Mouse (Mus musculus) midbrain, embryonic 16.5 days (tissue): ENCODE data around the gene Chek2. TPM values are rescaled to one million over a fixed set of nuclear protein-coding genes. Genes with fewer than 3 reads are reported as not detected.
"Not testable (repeated sequence)": the region's sequence is repeated elsewhere in the genome, so short reads cannot be mapped to it uniquely, and the experiment has no call there.

Experiments used
- ATAC-seq: fragments of 200-750 bp; cut with Nextera tagmentation; 2 replicates; pipeline ENCODE4 v1.8.0; 2017; ENCODE audit warnings: moderate TSS enrichment
- H3K27ac ChIP-seq: fragments of 300-500 bp; sonication (generic); 2 replicates; pipeline ENCODE4 v1.5.1; 2014; ENCODE audit warnings: mild to moderate bottlenecking, low read length, mixed read lengths
- H3K27me3 ChIP-seq: fragments of 300-500 bp; sonication (generic); 2 replicates; pipeline ENCODE4 v1.6.1; 2014; ENCODE audit warnings: low read depth, low read length, mixed read lengths; ENCODE audit not compliant: control insufficient read depth, insufficient read depth
- H3K36me3 ChIP-seq: fragments of 300-500 bp; sonication (generic); 2 replicates; pipeline ENCODE4 v1.6.1; 2014; ENCODE audit warnings: mild to moderate bottlenecking, low read length, moderate library complexity, mixed read lengths; ENCODE audit not compliant: control insufficient read depth, insufficient read depth
- H3K4me1 ChIP-seq: fragments of 300-500 bp; sonication (generic); 2 replicates; pipeline ENCODE4 v1.6.1; 2014; ENCODE audit warnings: mild to moderate bottlenecking, low read length, mixed read lengths; ENCODE audit not compliant: control insufficient read depth, insufficient read depth
- H3K4me2 ChIP-seq: fragments of 300-500 bp; sonication (generic); 2 replicates; pipeline ENCODE4 v1.6.1; 2014; ENCODE audit warnings: mild to moderate bottlenecking, low read length, mixed read lengths
- H3K4me3 ChIP-seq: fragments of 300-500 bp; sonication (generic); 2 replicates; pipeline ENCODE4 v1.5.1; 2014; ENCODE audit warnings: low read depth, mild to moderate bottlenecking, low read length, moderate library complexity, mixed read lengths
- H3K9ac ChIP-seq: fragments of 300-500 bp; sonication (generic); 2 replicates; pipeline ENCODE4 v1.6.1; 2014; ENCODE audit warnings: low read depth, low read length, mixed read lengths
- H3K9me3 ChIP-seq: fragments of 300-500 bp; sonication (generic); replicated peaks from 2 replicates; pipeline ENCODE4 v1.6.1; 2014; ENCODE audit warnings: mild to moderate bottlenecking, low read length, mixed read lengths; ENCODE audit not compliant: control insufficient read depth, poor library complexity, severe bottlenecking
- WGBS: fragments of 180-500 bp; shearing (Covaris S2); extraction: QIAGEN DNeasy Blood & Tissue Kit; methylation state at CpG from one replicate; pipeline ENCODE4 v1.1.7; 2014; 5-methylcytosine and 5-hydroxymethylcytosine counted together
- polyA plus RNA-seq: library from polyadenylated mRNA; unstranded; fragments of >200 nt; fragmentation: Nextera tagmentation; extraction: Ambion mirVana; gene quantifications from 2 replicates; pipeline ENCODE4 v1.2.1, GENCODE M21; 2015

Gene Chek2
- polyA plus RNA-seq, 1 experiment from 2014 or later, result 4.5 TPM

DNA sequence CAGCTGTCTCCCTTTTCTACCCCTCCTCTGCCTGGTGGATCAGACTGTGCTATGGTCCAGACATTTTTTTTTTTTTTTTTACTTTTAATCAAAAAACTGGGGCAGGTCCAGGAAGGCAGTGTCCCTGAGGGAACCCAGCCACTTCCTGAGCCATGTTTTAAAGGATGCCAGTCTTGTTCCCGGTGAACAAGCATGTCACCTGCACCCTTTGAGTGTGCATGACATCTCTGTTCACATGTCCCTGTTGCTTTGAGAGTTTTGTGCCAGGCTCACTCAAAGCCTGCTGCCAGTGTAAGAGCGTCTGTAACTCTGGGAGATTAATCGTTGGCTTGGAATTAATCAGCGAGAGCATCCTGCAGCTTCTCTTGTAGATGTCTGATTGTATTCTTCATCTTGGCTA, 28.7 kb downstream of the Chek2 start:
- no peak overlapping the region for H3K9ac ChIP-seq
- no peak overlapping the region for H3K4me3 ChIP-seq
- no peaks in the 10 kb centered on the region for H3K9me3 ChIP-seq
- WGBS, result 31% methylated on average over 4 of the region's 4 CpGs
- ATAC-seq, result peak; percentile 56
- no peaks in the 10 kb centered on the region for H3K36me3 ChIP-seq
- no peak overlapping the region for H3K4me2 ChIP-seq
- peak overlapping the region; percentile 23; the same call in 1 of the 2 replicates for H3K27ac ChIP-seq
- H3K4me1 ChIP-seq, result peaks cover 30% of the 10 kb centered on the region
- H3K27me3 ChIP-seq, result no peaks in the 10 kb centered on the region

GRCm38 (mm10) chr5:110869242-110869669, 29.5 kb downstream of the Chek2 start:
- Histone ChIP-seq H3K27ac (peak overlapping the region; percentile 53; the same call in 1 of the 2 replicates), H3K36me3 (no peaks in the 10 kb centered on the region), H3K4me3 (no peak overlapping the region), H3K4me2 (0 out of 2 replicates have a peak overlapping the region, but pooled peaks have one; percentile 12), H3K9me3 (no peaks in the 10 kb centered on the region), H3K4me1 (peaks cover 33% of the 10 kb centered on the region), H3K27me3 (no peaks in the 10 kb centered on the region), H3K9ac (0 out of 2 replicates have a peak overlapping the region, but pooled peaks have one; percentile 7)
- WGBS, result 16% methylated on average over 8 of the region's 8 CpGs
- ATAC-seq, result peak; percentile 31; the same call in 1 of the 2 replicates

- Histone ChIP-seq H3K36me3 (no peaks in the 10 kb centered on the region), H3K4me1 (peaks cover 29% of the 10 kb centered on the region), H3K27me3 (no peaks in the 10 kb centered on the region), H3K9ac (no peak overlapping the region), H3K4me2 (peak overlapping the region; percentile 26), H3K27ac (peak overlapping the region; percentile 77), H3K9me3 (no peaks in the 10 kb centered on the region), H3K4me3 (no peak overlapping the region)
- ATAC-seq, result peak; percentile 55; the same call in 1 of the 2 replicates
- 31% methylated on average over 6 of the region's 6 CpGs for WGBS
These were observed 33.4 kb downstream of the Chek2 start for GRCm38 (mm10) chr5:110873160-110873559.

- no peak overlapping the region for H3K4me3 ChIP-seq
- ATAC-seq, result no peak
- H3K27ac ChIP-seq, result no peak overlapping the region
- H3K4me2 ChIP-seq, result no peak overlapping the region
- no peak overlapping the region for H3K9ac ChIP-seq
- no peaks in the 10 kb centered on the region for H3K9me3 ChIP-seq
- peaks cover 19% of the 10 kb centered on the region for H3K4me1 ChIP-seq
- no peaks in the 10 kb centered on the region for H3K27me3 ChIP-seq
- H3K36me3 ChIP-seq, result no peaks in the 10 kb centered on the region
These were observed 34.9 kb downstream of the Chek2 start for GRCm38 (mm10) chr5:110874711-110875110.

GRCm38 (mm10) chr5:110875286-110875685, 35.5 kb downstream of the Chek2 start:
- no peak overlapping the region for H3K4me2 ChIP-seq
- WGBS, result 96% methylated on average over 1 of the region's 1 CpGs
- no peak for ATAC-seq
- peaks cover 19% of the 10 kb centered on the region for H3K4me1 ChIP-seq
- H3K36me3 ChIP-seq, result no peaks in the 10 kb centered on the region
- no peak overlapping the region for H3K4me3 ChIP-seq
- no peak overlapping the region for H3K27ac ChIP-seq
- H3K9ac ChIP-seq, result no peak overlapping the region
- H3K27me3 ChIP-seq, result no peaks in the 10 kb centered on the region
- H3K9me3 ChIP-seq, result no peaks in the 10 kb centered on the region

DNA sequence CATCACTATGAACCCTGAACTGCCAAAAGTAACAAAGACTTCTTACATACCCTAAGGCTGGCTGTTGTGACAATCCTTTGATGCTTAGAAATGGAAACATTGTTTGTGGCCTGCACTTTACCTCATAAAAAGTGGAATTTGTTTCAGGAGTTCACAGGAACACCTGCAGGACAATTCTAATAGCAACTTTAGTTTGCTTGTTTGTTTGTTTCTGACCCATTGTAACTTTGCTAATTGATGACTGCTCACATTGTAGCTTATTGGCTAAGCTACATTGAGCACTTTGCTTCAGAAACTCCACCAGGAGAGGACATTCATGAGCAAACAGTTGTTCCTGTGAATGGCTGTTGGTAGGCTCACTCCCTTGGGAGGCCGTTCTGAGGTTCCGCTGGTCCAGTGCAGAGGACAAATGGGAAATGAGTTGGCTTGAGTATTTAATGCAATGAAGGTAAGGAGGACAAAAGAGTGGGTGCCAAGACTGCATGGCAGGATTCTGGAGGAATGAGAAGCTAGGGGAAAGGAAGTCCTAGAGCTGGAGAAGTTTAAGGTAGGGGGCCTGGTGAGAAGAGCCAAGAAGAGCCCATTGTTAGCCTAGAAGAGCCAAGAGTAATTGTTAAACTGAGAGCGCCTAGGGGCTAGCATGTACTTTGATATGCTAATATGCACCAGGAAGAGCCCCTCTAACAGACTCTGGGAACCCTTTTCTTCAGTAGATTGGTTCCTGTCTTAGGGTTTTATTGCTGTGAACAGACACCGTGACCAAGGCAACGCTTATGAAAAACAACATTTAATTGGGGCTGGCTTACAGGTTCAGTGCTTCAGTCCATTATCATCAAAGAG, 38.1 kb downstream of the Chek2 start:
- no peak overlapping the region for H3K27ac ChIP-seq
- no peak overlapping the region for H3K4me2 ChIP-seq
- no peak overlapping the region for H3K4me3 ChIP-seq
- ATAC-seq, result no peak
- no peak overlapping the region for H3K9ac ChIP-seq
- no peaks in the 10 kb centered on the region for H3K36me3 ChIP-seq
- H3K4me1 ChIP-seq, result peaks cover 21% of the 10 kb centered on the region
- WGBS, result 65% methylated on average over 5 of the region's 5 CpGs
- H3K27me3 ChIP-seq, result no peaks in the 10 kb centered on the region
- H3K9me3 ChIP-seq, result no peaks in the 10 kb centered on the region

GRCm38 (mm10) chr5:110878526-110878925, 38.7 kb downstream of the Chek2 start:
- H3K4me2 ChIP-seq, ATAC-seq: not testable (repeated sequence)
- 97% methylated on average over 1 of the region's 1 CpGs for WGBS

DNA sequence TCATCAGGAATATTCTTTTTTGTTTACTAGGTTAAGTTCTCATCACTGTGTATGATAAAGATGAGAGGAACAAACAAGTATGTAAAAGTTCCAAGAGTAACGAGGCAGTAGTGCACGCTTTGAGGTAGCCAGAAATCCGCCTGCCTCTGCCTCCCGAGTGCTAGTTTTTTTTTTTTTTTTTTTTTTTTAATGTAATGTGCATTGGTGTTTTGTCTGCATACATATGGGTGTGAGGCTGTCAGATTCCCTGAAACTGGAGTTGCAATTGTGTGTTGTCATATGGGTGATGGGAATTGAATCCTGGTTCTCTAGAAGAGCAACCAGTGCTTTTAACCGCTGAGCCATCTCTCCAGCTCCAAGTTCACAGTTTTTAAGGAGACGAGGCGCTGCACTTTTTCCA, 39.3 kb downstream of the Chek2 start:
- no peaks in the 10 kb centered on the region for H3K36me3 ChIP-seq
- peak overlapping the region; percentile 86 for H3K9ac ChIP-seq
- H3K4me2 ChIP-seq, result peak overlapping the region; percentile 81
- 65% methylated on average over 7 of the region's 7 CpGs for WGBS
- H3K9me3 ChIP-seq, result no peaks in the 10 kb centered on the region
- H3K27ac ChIP-seq, result peak overlapping the region; percentile 87
- H3K4me1 ChIP-seq, result peaks cover 13% of the 10 kb centered on the region
- peak; percentile 6; the same call in 1 of the 2 replicates for ATAC-seq
- no peaks in the 10 kb centered on the region for H3K27me3 ChIP-seq
- H3K4me3 ChIP-seq, result peak overlapping the region; percentile 62

More at GRCm38 (mm10) chr5:110878526-110878925, 38.7 kb downstream of the Chek2 start:
- not testable (repeated sequence) for H3K9ac ChIP-seq, H3K9me3 ChIP-seq, H3K27ac ChIP-seq, H3K27me3 ChIP-seq, H3K4me3 ChIP-seq, H3K36me3 ChIP-seq
- H3K4me1 ChIP-seq, result peaks cover 15% of the 10 kb centered on the region
